Mouse (Mus musculus) limb, embryonic 12.5 days (tissue): ENCODE measurements at regions not wholly inside any gene's neighbourhood (a gene's known extent, or its start where the extent isn't known, plus 50 kb on each side); places are given as distances from the start of the nearest gene placed in this dataset.

Source experiments
- ATAC-seq: fragments of 200-750 bp; cut with Nextera tagmentation; 2 replicates; pipeline ENCODE4 v1.8.0; 2017; ENCODE audit warnings: low read depth, moderate TSS enrichment; ENCODE audit not compliant: insufficient number of reproducible peaks, insufficient read depth, low FRiP score, low TSS enrichment
- H3K27ac ChIP-seq: fragments of 300-500 bp; sonication (generic); 2 replicates; pipeline ENCODE4 v1.5.1; 2016; ENCODE audit warnings: mild to moderate bottlenecking, moderate library complexity
- H3K27me3 ChIP-seq: fragments of 300-500 bp; sonication (generic); 2 replicates; pipeline ENCODE4 v1.6.1; 2016; ENCODE audit warnings: mild to moderate bottlenecking, moderate library complexity
- H3K36me3 ChIP-seq: fragments of 300-500 bp; sonication (generic); 2 replicates; pipeline ENCODE4 v1.6.1; 2016; ENCODE audit warnings: mild to moderate bottlenecking, moderate library complexity
- H3K4me1 ChIP-seq: fragments of 300-500 bp; sonication (generic); replicated peaks from 2 replicates; pipeline ENCODE4 v1.6.1; 2016
- H3K4me2 ChIP-seq: fragments of 300-500 bp; sonication (generic); 2 replicates; pipeline ENCODE4 v1.6.1; 2016; ENCODE audit warnings: mild to moderate bottlenecking, moderate library complexity
- H3K4me3 ChIP-seq: fragments of 300-500 bp; sonication (generic); replicated peaks from 2 replicates; pipeline ENCODE4 v1.5.1; 2016; ENCODE audit warnings: mild to moderate bottlenecking
- H3K9ac ChIP-seq: fragments of 300-500 bp; sonication (generic); replicated peaks from 2 replicates; pipeline ENCODE4 v1.6.1; 2016; ENCODE audit warnings: mild to moderate bottlenecking, moderate library complexity
- H3K9me3 ChIP-seq: fragments of 300-500 bp; sonication (generic); 2 replicates; pipeline ENCODE4 v1.6.1; 2016; ENCODE audit warnings: mild to moderate bottlenecking, moderate library complexity
- WGBS: fragments of 180-500 bp; shearing (Covaris S2); methylation state at CpG from one replicate; pipeline ENCODE4 v1.1.7; 2016; 5-methylcytosine and 5-hydroxymethylcytosine counted together

- Histone ChIP-seq H3K27me3 (no peaks in the 10 kb centered on the region), H3K9me3 (no peaks in the 10 kb centered on the region), H3K27ac (no peak overlapping the region), H3K9ac (no peak overlapping the region), H3K36me3 (no peaks in the 10 kb centered on the region), H3K4me1 (no peaks in the 10 kb centered on the region), H3K4me2 (no peak overlapping the region), H3K4me3 (no peak overlapping the region)
- no peak for ATAC-seq
- 85% methylated on average over 15 of the region's 15 CpGs for WGBS
Measured at GRCm38 (mm10) chr15:97125836-97126822, 70.4 kb upstream of the Slc38a4 start.

- no peaks in the 10 kb centered on the region for H3K36me3 ChIP-seq
- H3K4me1 ChIP-seq = no peaks in the 10 kb centered on the region
- no peak overlapping the region for H3K27ac ChIP-seq
- H3K4me2 ChIP-seq = no peak overlapping the region
- H3K9ac ChIP-seq = no peak overlapping the region
- no peaks in the 10 kb centered on the region for H3K27me3 ChIP-seq
- H3K9me3 ChIP-seq = no peaks in the 10 kb centered on the region
- WGBS = 89% methylated on average over 6 of the region's 6 CpGs
- H3K4me3 ChIP-seq = no peak overlapping the region
- ATAC-seq = no peak
Measured at GRCm38 (mm10) chr15:97122263-97122662, 66.5 kb upstream of the Slc38a4 start.

GRCm38 (mm10) chr15:97112452-97113200 lies 56.9 kb upstream of the Slc38a4 start:
- no peak overlapping the region for H3K9ac ChIP-seq
- H3K4me2 ChIP-seq = no peak overlapping the region
- no peaks in the 10 kb centered on the region for H3K9me3 ChIP-seq
- H3K27me3 ChIP-seq = no peaks in the 10 kb centered on the region
- H3K4me1 ChIP-seq = peaks cover 39% of the 10 kb centered on the region
- WGBS = 68% methylated on average over 19 of the region's 19 CpGs
- H3K36me3 ChIP-seq = no peaks in the 10 kb centered on the region
- ATAC-seq = 0 out of 2 replicates have a peak, but pooled peaks have one; percentile 8
- H3K4me3 ChIP-seq = no peak overlapping the region
- peak overlapping the region; percentile 93 for H3K27ac ChIP-seq

GRCm38 (mm10) chr15:97111320-97112192 lies 55.8 kb upstream of the Slc38a4 start:
- Histone ChIP-seq H3K27ac (peak overlapping the region; percentile 93), H3K36me3 (no peaks in the 10 kb centered on the region), H3K27me3 (no peaks in the 10 kb centered on the region), H3K9ac (no peak overlapping the region; the same call in 1 of the 2 replicates), H3K4me1 (peaks cover 45% of the 10 kb centered on the region), H3K9me3 (no peaks in the 10 kb centered on the region), H3K4me3 (no peak overlapping the region), H3K4me2 (peak overlapping the region; percentile 21; the same call in 1 of the 2 replicates)
- WGBS = 25% methylated on average over 11 of the region's 11 CpGs
- ATAC-seq = peak; percentile 64; the same call in 1 of the 2 replicates

- Histone ChIP-seq H3K36me3 (no peaks in the 10 kb centered on the region), H3K9ac (no peak overlapping the region), H3K4me3 (no peak overlapping the region), H3K4me1 (peaks cover 41% of the 10 kb centered on the region), H3K27ac (no peak overlapping the region), H3K27me3 (no peaks in the 10 kb centered on the region), H3K9me3 (no peaks in the 10 kb centered on the region), H3K4me2 (no peak overlapping the region)
- WGBS = 4% methylated on average over 10 of the region's 10 CpGs
- ATAC-seq = no peak
Measured at GRCm38 (mm10) chr15:97107779-97108178, 52.0 kb upstream of the Slc38a4 start.

- H3K27ac ChIP-seq = no peak overlapping the region
- H3K4me3 ChIP-seq = no peak overlapping the region
- no peaks in the 10 kb centered on the region for H3K9me3 ChIP-seq
- no peak for ATAC-seq
- no peak overlapping the region for H3K4me2 ChIP-seq
- H3K9ac ChIP-seq = no peak overlapping the region
- H3K27me3 ChIP-seq = no peaks in the 10 kb centered on the region
- H3K4me1 ChIP-seq = peaks cover 30% of the 10 kb centered on the region
- no peaks in the 10 kb centered on the region for H3K36me3 ChIP-seq
- WGBS = 71% methylated on average over 6 of the region's 6 CpGs
Measured at GRCm38 (mm10) chr15:97106556-97106955, 50.8 kb upstream of the Slc38a4 start.
